Mouse (Mus musculus): ENCODE results near the gene Ufd1.
"Not testable (repeated sequence)": the region's sequence is repeated elsewhere in the genome, so short reads cannot be mapped to it uniquely, and the experiment has no call there.

The Ufd1 gene

DNA sequence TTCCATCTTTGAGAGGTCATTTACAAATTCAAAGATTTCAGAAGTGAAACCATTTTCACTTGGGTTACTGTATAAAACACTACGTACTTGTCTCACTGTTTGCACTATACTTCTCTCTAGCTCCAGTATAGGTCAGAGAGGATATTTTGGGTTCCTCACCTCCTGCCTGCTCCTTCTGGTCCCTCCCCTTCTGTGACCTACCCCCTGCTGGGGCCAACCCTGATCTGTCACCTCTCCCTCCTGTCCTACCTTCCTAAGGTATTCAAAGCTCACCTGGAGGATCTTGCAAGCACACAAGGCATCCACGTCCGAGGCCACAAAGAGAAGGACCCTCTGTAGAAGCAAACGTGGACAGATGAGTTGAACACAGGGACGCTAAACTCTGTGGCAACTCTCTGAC lies 547 bp upstream of the Ufd1 start:
- no peak for DNase-seq (ENCODE audit: low spot score)

DNA sequence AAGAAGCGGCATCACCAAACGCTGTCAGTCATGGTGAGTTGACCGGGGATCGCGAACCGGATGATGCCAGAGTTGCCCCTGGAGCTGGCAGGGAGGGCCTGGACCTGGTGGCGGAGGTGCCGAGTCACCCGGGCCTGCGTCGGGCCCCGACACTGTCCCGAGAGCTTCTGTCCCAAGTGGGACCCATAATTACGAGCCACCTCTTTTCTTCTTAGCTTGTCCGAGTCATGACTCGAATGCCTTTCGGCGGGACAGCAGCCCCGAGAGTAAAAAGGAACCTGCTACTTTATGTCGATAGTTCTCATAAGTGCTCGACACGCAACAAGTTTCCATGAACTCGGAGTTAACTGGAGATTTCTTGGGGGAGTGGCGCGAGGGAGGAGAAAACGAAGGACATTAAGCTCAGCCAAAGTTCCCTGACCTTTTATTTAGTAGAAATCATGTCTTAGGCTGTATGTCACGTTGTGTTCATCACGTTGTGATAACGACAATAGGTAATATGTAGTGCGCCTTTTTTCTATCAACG lies 869 bp downstream of the Ufd1 start:
- DNase-seq (ENCODE audit: low spot score) = no peak

DNA sequence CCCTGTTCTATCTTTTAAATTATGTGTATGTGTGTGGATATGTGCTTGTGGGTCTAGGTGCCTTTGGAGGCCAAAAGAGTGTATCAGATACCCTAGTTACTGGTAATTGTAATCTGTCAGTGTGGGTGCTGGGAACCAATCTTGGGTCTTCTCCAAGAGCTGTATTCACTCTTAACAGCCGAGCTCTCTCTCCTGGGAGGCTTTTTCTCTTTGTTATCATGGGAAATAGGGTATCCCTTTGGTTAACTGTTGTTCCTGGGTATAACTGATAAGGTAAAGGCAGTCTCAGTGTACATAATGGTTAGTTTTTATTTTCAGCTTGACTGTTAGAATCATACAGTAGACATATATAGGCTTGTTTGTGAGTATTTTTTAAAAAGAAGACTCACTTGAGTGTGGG lies 10.8 kb downstream of the Ufd1 start:
- DNase-seq (ENCODE audit: low spot score) = no peak

DNA sequence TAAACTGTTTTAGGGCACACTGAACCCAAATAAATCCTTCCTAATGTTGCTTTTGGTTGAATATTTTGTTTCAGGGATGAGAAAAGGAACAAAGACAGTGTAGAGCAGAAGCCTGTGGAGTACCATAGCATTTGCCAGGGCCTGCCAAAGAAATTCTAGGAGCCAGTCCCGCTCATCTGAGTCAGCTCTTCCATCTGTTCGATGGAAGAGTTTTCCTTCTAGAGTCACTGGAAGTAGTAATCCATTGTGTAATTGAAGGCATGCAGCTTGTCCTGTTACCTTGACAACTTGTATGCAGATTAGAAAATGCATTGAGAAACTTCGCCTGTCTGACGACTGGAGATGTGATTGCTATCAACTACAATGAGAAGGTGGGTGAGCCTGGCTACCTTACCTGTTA lies 11.3 kb downstream of the Ufd1 start:
- no peak for DNase-seq (ENCODE audit: low spot score)

DNA sequence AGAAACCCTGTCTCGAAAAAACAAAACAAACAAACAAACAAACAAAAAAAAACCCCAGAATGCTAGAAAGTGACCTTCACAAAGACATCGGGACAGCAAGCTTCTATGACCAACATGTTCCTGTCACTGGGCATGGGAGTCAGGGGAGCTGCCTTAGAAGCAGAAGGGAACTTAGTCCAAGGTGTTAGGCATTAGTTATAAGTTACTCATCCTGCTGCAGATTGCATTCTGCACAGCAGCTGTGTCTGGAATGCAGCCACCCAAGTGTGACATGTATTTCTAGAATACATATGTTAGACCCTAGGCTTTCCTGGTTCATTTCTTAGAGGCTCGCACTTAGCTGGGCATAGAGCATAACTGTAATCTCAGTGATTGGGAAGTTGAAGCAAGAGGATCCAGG lies 17.1 kb downstream of the Ufd1 start:
- no peak for DNase-seq (ENCODE audit: low spot score)

DNA sequence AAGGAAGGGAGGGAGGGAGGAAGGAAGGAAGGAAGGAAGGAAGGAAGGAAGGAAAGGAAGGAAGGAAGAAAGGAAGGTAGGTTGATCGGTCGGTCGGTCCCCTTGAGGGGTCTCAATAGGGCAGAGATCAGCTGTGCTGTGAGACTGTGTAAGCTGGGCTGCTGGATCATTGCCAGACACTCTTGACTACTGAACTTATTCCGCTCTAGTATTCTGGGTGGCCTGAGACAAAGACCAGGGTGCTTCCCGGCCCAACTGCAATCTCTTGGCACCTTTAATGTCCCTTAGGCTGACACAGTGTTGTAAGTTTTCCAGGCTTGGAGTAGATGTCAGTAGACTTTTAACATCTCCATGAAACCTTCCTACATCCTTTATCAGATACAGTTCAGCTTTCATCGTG lies 17.5 kb downstream of the Ufd1 start:
- no peak for DNase-seq (ENCODE audit: low spot score)

DNA sequence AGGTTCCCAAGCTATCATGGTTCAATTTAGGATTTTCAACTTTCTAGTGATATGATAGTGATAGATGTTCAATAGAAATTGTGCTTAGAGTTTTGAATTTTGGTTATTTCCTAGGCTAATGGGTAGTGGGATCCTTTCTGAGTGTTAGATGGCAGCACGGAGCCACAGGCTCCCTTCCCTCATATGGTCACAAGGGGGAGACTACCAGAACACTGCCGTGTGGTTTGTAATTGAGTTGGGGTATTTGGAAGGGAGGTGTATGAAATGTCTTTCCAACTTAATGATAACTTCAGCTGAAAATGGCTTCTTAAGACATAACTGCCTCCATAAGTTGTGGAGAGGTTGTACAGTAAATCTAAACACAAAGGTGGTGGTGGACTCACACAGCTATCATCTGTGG lies 21.9 kb downstream of the Ufd1 start:
- no peak for DNase-seq (ENCODE audit: low spot score)

DNA sequence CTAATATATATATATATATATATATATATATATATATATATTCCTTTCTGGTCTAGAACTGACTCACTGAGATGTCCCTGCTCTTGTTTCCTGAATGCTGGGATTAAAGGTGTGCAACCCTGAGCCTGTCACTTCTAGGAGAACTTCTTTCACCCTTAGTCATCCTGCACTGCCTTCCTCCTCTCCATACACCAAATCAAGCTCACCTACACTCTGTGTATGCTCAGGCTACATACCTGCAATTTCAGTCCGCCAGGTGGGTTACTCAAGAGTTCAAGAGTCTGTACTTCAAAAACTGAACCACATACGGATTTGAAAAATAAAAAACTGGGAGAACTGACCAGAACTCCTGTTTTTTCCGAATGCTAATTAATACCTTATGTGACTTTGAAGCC lies 24.5 kb downstream of the Ufd1 start:
- DNase-seq (ENCODE audit: low spot score) = no peak

DNA sequence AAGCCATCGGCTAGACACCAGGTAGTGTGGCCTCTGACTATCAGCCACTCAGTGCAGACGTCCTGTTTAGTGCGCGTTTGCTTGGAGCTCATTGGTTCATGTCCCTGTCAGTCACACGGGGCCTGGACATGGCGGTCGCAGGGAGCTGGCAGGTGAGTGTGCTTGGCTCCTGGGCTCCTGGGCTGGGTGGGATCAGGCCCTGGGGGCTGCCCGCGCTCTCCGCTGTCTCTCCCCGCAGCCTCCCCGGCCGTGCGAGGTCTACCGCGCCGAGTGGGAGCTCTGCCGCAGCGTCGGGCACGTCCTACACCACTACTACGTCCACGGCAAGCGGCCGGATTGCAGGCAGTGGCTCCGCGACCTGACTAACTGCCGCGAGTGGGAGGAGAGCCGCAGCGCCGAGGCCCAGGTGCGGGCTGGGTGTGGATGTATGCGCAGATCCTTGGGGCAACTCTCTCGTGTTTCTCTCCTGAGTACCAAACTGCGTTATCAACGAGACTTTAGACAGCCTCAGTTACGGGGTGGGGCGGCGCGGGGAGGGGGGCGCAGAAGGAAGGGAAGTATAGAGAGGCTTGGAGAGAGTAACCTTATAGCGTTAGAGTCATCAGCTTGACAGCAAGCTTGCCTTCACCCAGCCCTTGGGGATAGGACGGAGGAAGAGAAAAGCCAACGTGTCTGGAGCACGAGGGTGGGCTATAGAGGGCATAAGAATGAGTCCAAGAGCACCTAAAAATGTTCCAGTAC lies 25.1 kb downstream of the Ufd1 start, which contains the start of the genes 2510002D24Rik and Gm28539:
Gene 2510002D24Rik (plus strand): TSS at position 111 of the 741 bp plus-strand sequence.
Gene Gm28539 (plus strand): TSS at position 117 of the 741 bp plus-strand sequence.
- peak; percentile 92 for DNase-seq (ENCODE audit: low spot score)

DNA sequence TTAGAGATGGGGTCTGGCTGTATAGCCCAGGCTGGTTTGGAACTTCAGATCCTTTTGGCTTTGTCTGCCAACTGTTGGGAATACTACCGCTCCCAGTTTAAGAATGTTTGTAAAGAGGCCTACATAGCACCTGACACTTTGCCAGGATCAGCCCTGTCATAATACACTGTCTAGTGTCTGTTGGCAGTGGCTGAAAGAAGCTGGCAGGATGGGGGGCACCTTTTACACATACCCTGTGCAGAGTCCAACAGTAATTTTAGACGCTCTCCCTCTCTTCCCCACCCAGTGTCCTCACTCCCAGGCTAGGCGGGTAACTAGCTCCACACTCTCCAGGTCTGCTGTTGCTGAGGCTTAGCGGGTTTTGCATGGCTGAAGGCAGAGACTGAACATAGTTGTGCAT lies 26.8 kb downstream of the Ufd1 start:
- DNase-seq (ENCODE audit: low spot score) = no peak

DNA sequence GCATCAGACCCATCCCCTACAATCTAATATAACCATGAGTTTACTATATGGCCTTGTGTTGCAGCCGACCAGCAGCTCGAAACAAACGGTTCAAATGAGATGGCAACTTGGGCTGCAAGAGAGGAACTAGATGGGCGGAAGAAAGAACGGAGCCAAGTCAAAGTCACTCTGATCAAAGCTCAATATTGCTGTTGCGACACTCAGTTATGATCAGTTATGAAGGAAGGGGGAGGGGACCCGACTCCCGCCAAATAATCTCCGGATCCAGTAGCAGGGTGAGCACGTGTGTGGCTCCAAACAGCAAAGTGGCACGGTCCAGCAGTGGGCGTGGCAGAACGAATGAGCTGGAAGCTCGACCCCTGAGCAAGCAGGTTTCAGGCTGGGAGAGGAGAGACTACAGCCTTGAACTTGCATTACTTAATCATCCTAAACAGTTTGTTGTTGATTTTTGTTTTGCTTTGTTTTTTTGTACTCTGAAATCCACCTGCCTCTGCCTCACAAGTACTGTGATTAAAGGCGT lies 34.8 kb downstream of the Ufd1 start:
- DNase-seq (ENCODE audit: low spot score) = no peak

DNA sequence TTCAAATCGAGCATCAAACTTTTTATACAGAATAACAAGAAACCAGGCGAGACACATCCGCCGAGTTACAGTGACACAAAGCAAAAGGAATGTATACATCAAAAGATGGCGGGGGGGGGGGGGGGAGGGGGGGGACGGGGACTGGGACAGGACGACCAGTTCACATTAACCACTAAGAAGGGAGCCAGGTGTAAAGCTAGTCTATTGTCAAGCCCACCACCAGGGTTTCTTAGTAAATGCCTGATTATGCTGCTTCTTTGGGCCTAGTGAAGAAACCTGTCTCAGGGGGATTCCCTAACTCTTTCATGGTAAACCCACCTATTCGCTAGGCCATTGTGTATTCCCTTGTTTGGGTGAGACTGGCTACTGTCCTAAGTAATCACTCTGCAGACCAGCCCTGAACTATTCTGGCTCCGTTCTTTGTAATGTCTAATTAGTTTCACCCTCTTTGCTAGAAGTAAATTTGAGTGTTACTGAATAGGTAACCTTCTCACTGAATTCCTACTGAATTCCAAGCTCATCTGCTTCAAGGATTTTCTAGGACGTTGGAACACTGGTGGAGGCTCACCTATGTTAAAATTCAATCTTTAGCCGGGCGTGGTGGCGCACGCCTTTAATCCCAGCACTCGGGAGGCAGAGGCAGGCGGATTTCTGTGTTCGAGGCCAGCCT lies 38.1 kb downstream of the Ufd1 start:
- DNase-seq (ENCODE audit: low spot score) = not testable (repeated sequence)

DNA sequence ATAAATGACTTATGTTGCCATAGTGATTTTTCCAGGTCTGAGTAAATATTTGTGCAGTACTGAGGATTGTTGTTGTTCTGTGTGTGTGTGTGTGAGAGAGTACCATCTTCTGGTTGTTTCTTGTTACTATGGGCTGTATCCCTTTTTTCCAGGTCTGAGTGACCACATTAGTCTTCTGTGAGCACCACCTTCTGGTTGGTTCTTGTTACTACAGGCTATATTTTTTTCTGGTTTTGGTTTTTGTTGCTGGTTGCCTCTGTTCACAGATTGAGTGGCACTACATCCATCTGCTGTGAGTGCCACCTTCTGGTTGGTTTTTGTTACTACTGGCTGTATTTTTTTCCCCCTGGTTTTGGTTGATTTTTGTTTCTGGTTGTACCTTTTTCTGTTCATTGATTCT lies 47.0 kb downstream of the Ufd1 start:
- peak; percentile 68 for DNase-seq (ENCODE audit: low spot score)

DNA sequence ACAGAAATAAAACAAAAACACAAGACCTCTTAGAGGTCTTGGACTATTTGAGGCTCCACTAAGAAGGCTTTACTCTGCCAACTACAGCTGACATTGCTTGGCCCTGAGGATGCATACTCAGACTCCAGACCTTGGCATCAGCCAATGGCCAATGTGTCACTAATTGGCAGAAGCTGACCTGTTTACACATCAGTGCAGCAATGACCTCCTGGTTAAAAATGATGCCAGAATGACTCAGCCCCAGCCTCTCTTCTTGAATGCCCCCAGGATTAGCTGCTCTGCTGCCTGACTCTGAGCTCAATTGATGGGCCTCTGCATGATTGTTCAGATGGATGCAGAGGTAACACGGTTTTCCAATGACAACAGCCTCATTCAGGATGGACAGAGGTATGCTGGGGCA lies 48.6 kb downstream of the Ufd1 start:
- DNase-seq (ENCODE audit: low spot score) = no peak

DNA sequence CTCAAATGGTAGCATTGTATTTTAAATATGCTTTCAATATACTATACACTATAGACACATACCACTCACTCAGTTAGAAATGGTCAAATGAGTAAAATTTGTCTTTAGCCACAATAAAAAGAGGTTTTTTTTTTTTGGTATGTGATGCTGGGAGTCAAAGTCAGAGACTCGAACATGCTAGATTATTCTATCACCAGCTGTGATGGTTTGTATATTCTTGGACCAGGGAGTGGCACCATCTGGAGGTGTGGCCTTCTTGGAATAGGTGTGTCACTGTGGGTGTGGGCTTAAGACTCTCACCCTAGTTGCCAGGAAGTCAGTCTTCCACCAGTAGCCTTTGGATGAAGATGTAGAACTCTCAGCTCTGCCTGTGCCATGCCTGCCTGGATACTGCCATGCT lies 58.9 kb downstream of the Ufd1 start:
- DNase-seq (ENCODE audit: low spot score) = not testable (repeated sequence)

DNA sequence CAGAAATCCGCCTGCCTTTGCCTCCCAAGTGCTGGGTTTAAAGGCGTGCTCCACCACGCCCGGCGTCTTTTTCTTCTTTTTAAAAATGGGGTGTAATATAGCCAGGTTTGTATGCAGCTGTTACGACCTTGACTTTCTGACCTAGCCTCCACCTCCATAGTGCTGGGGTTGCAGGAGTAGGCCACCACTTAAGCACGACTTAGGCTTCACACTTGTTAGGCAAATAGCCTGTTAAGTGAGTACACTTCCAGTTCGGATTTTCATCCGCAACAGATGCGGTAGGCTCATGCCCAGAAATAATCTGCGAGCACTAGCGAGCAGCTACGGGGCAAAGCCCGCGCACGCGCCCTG lies 64.5 kb downstream of the Ufd1 start:
- DNase-seq (ENCODE audit: low spot score) = no peak

DNA sequence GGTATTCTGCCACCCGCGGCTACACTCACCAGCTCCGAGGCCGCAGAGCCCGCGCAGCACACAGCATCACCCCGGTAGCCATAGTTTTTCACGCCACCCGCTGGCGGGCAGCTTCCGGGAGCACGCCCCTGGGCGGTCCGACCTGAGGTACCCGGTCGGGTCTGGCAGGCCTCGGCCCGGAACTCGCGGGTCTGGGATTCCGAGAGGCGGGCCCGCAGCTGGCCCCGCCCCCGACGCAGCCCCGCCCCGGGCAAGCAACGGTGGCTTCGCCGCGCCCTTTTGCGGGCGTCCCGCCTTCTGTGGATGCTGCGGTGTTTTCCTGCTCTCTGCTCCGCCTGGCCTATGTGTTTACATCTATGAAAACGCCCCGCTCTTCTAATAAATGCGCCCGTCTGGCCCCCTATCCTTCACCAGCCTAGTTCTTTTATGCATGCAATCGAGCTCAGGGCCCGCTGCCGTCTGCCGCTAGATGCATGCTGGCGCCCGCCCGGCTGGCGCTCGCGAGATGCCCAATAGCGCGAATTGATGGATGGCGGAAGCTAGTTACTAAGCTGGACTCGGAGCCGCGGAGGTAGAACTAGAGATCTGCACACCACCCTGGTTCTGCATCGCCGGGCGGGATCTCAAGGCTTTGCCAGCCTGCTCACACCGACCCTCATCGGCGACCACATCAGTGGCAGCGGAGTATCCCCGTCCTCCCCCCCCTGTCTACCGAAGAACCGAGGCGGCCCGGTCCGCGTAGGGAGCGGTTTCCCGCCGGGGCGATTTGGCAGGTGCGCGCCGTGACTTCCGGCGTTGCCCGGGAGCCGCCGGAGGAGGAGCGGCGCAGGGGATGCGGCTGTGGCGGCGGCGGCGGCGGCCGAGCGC lies 65.1 kb downstream of the Ufd1 start, which contains the start of the genes Mrpl40 and Hira:
Gene Mrpl40 (minus strand): TSS at position 421 of the 867 bp plus-strand sequence.
Gene Hira (plus strand): TSS at position 596 of the 867 bp plus-strand sequence.
- DNase-seq (ENCODE audit: low spot score) = peak; percentile 94

DNA sequence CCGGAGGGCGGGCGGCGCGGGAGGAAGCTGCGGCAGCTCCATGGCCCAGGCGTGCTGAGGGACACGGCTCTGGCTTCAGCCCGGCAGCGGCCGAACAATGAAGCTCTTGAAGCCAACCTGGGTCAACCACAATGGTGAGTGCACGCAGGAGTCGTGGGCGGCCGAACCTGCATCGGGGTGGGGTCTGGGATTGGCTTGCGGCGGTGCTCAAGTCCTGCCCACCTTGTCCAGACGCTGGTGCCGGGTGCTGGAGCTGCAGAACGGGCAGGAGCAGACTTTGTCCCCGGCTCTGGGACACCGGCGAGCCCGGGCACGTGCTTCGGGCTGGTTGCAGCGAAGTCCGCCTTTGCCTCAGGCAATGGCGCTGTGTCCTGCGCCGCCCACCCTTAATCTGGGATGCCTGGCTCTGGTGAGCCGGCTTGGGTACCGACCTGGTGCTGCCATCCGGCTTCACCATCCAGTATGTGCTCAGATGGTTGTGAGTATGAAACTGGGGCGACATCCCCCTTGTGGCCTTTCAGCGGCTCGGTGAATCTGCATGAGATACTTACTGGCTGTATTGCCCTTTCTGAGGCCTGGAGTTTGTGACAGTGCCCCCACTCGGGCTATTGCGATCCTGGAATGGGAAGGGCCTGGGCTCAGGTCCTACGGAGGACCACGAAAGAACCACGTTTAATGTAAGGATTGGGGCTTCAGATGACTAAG lies 66.0 kb downstream of the Ufd1 start:
- peak; percentile 83 for DNase-seq (ENCODE audit: low spot score)

DNA sequence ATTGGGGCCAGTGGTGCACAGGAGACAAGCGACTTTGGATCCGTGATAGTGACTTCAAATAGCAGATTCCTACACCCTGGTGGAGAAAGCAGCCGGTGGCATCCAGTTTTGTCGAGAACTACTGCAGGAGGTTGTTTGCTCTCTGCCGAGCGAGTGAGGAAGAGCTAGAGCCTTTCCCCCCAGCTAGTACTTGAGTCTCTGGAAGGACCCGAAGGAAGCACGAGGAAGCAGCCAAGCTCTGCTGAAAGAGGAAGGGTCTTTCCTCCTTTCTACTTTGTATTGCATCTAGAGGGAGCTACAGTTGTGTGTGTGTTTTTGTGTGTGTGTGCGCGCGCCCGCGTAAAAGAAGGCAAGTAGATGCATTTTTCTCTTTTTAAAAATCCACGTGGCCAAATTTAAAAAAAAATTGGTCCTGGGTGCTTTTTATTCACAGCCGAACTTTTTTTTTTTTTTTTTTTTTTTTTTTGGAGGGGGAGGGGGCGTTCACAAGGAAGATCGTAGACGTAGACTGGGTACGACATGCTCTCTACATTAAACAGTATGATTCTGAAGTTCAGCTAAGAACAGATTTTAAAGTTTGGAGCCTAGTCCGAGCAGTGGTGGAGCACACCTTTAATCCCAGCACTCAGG lies 66.6 kb downstream of the Ufd1 start:
- DNase-seq (ENCODE audit: low spot score) = no peak

DNA sequence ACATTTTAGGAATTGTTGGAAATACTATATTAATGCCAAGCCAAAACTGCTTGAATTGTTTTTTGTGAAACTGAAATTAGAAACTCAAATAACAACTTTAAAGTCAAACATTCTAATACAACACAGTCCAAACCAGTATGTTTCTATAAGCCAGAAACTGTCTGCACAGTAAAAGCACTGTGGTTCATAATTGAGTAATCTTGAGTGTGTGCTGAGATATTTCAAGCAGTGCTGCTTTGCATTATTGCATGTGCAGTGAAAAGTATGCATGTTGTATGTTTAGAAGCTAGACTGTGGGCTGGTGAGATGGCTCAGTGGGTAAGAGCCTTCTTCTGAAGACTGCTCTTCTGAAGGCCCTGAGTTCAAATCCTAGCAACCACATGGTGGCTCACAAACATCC lies 72.5 kb downstream of the Ufd1 start:
- no peak for DNase-seq (ENCODE audit: low spot score)
